Mouse (Mus musculus): ENCODE measurements around the gene Map1b. TPM values are rescaled to one million over a fixed set of nuclear protein-coding genes. Genes with fewer than 3 reads are reported as not detected.

Gene Map1b
- total and polyA plus RNA-seq, 2 experiments from 2014 or later: 34.1 to 43.6 TPM

DNA sequence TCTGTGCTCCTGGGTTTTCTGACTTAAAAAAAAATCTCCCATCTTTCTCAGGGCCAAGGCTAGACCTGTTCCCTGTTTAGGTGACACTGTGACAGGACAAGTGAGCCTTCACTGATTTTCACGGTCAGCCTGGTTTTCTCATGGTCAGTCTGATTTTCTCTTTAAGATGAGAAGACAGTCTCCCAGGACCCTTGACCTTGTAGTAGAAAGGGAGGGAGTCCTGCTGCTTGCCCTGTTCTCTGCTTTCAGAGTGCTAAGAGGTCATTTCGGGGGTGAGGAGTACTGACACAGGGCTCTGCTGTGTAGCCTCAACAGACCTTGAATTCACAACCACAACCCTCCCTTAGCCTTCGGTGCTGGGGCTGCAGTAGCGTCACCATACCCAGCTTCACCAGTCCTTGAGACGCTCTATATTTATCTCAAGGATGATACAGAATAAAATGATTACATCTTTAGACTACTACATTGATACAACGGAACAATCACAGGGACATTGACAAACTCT lies 49.5 kb downstream of the Map1b start:
- H3K36me3 ChIP-seq (replicated peaks; ENCODE audit: control insufficient read depth, insufficient read depth, low read length): 0 out of 2 replicates have a peak, but pooled peaks cover 1% of the 10 kb centered on the region
- no peak overlapping the region for H3K4me3 ChIP-seq (ENCODE audit: low read depth, low read length)
- TF ChIP-seq CTCF (IDR thresholded peaks at IDR 0.05; ENCODE audit: low read depth) (no peak), EP300 (IDR thresholded peaks at IDR 0.05; ENCODE audit: low read depth) (no peak)
- no peak overlapping the region for H3K27ac ChIP-seq (ENCODE audit: low read depth)
- H3K27me3 ChIP-seq (ENCODE audit: control insufficient read depth, insufficient read depth, low read length): no peaks in the 10 kb centered on the region
- H3K4me2 ChIP-seq (ENCODE audit: low read depth, low read length): no peak overlapping the region
- ATAC-seq (ENCODE audit: insufficient read depth, low read depth) (no peak), DNase-seq (ENCODE audit: low spot score) (no peak)
- no peaks in the 10 kb centered on the region for H3K9me3 ChIP-seq (replicated peaks; ENCODE audit: control insufficient read depth, low read length)
- 74% methylated on average over 6 of the region's 6 CpGs for WGBS
- no peak overlapping the region for H3K9ac ChIP-seq (replicated peaks; ENCODE audit: low read depth, low read length)
- H3K4me1 ChIP-seq (ENCODE audit: control insufficient read depth, insufficient read depth): no peaks in the 10 kb centered on the region

DNA sequence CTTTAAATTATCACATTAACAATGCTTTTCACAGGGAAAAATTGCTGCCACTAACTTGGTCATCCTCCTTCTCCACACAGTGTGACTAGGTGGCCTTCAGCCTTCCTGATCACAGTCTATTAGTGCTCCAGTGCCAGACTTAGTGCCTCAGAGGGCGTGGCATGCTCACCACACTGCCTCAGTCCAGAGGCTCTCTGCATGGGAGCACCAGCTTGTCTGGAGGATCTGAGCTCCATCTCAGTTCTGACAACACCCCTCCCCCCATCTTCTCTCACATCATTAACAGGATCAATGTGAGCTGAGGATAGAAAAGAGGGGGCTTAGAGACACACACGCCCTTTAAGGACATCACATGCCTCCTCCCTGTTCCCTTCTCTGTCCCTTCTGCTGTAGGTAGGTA lies 50.3 kb downstream of the Map1b start:
- 0 out of 2 replicates have a peak, but pooled peaks cover 3% of the 10 kb centered on the region for H3K36me3 ChIP-seq (replicated peaks; ENCODE audit: control insufficient read depth, insufficient read depth, low read length)
- H3K4me1 ChIP-seq (ENCODE audit: control insufficient read depth, insufficient read depth): no peaks in the 10 kb centered on the region
- no peak for DNase-seq (ENCODE audit: low spot score)
- ATAC-seq (ENCODE audit: insufficient read depth, low read depth): no peak
- no peak for TF ChIP-seq EP300 (IDR thresholded peaks at IDR 0.05; ENCODE audit: low read depth)
- H3K27me3 ChIP-seq (ENCODE audit: control insufficient read depth, insufficient read depth, low read length): no peaks in the 10 kb centered on the region
- 90% methylated on average over 2 of the region's 2 CpGs for WGBS
- no peak overlapping the region for H3K27ac ChIP-seq (ENCODE audit: low read depth)
- no peak overlapping the region for H3K9ac ChIP-seq (replicated peaks; ENCODE audit: low read depth, low read length)
- no peaks in the 10 kb centered on the region for H3K9me3 ChIP-seq (replicated peaks; ENCODE audit: control insufficient read depth, low read length)
- no peak overlapping the region for H3K4me2 ChIP-seq (ENCODE audit: low read depth, low read length)
- H3K4me3 ChIP-seq (ENCODE audit: low read depth, low read length): no peak overlapping the region

DNA sequence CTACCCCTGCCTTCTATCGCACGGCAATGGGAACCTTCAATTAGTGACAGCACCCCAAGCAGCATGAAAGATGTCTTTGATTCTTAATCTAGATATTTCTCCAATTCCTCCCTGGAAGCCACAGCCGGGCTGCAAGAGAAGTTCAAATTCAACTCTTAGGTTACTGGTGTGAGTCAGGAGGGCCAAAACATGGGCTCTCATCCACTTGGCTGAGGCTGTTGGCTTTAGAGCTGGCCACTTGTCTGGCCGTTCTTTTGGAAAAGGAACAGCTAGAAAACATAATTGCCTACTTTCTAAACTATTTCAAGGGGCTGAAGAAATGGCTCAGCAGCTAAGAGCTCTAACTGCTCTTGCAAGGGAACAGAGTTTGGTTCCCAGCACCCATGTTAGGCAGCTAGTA lies 51.8 kb downstream of the Map1b start:
- Histone ChIP-seq H3K9ac (replicated peaks; ENCODE audit: low read depth, low read length) (no peak overlapping the region), H3K4me1 (ENCODE audit: control insufficient read depth, insufficient read depth) (peaks cover 3% of the 10 kb centered on the region; the same call in 1 of the 2 replicates), H3K4me2 (ENCODE audit: low read depth, low read length) (no peak overlapping the region), H3K9me3 (replicated peaks; ENCODE audit: control insufficient read depth, low read length) (no peaks in the 10 kb centered on the region), H3K36me3 (replicated peaks; ENCODE audit: control insufficient read depth, insufficient read depth, low read length) (0 out of 2 replicates have a peak, but pooled peaks cover 3% of the 10 kb centered on the region), H3K27me3 (ENCODE audit: control insufficient read depth, insufficient read depth, low read length) (no peaks in the 10 kb centered on the region), H3K4me3 (ENCODE audit: low read depth, low read length) (no peak overlapping the region), H3K27ac (ENCODE audit: low read depth) (no peak overlapping the region)
- TF ChIP-seq EP300 (IDR thresholded peaks at IDR 0.05; ENCODE audit: low read depth) (no peak), CTCF (IDR thresholded peaks at IDR 0.05; ENCODE audit: low read depth) (no peak)
- DNase-seq (ENCODE audit: low spot score) (no peak), ATAC-seq (ENCODE audit: insufficient read depth, low read depth) (no peak)
- WGBS: 76% methylated on average over 4 of the region's 4 CpGs

DNA sequence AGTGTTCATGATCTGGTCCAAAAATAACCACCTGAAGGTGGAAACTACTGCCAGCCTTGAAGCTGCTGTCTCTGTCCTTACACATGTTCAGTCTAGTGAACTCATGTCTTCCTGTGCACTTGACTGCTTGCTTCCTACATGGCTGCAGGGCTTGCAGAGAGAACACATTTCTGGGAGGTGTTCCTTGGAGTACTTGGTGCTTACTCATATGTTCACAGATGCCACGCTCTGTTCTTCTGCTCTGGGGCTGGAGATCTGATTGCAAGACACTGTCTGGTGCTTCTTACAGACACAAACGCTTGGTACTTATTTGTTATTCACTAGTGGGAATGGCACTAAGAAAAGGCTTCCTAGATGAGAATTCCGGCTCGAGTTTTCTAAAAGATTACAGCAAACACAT lies 54.5 kb downstream of the Map1b start:
- H3K4me3 ChIP-seq (ENCODE audit: low read depth, low read length): no peak overlapping the region
- H3K27ac ChIP-seq (ENCODE audit: low read depth): no peak overlapping the region
- H3K4me2 ChIP-seq (ENCODE audit: low read depth, low read length): no peak overlapping the region
- DNase-seq (ENCODE audit: low spot score): no peak
- WGBS: 92% methylated on average over 4 of the region's 4 CpGs
- H3K4me1 ChIP-seq (ENCODE audit: control insufficient read depth, insufficient read depth): peaks cover 3% of the 10 kb centered on the region; the same call in 1 of the 2 replicates
- TF ChIP-seq CTCF (IDR thresholded peaks at IDR 0.05; ENCODE audit: low read depth) (no peak), EP300 (IDR thresholded peaks at IDR 0.05; ENCODE audit: low read depth) (no peak)
- H3K9me3 ChIP-seq (replicated peaks; ENCODE audit: control insufficient read depth, low read length): no peaks in the 10 kb centered on the region
- no peaks in the 10 kb centered on the region for H3K27me3 ChIP-seq (ENCODE audit: control insufficient read depth, insufficient read depth, low read length)
- H3K9ac ChIP-seq (replicated peaks; ENCODE audit: low read depth, low read length): no peak overlapping the region
- ATAC-seq (ENCODE audit: insufficient read depth, low read depth): no peak
- 0 out of 2 replicates have a peak, but pooled peaks cover 3% of the 10 kb centered on the region for H3K36me3 ChIP-seq (replicated peaks; ENCODE audit: control insufficient read depth, insufficient read depth, low read length)

DNA sequence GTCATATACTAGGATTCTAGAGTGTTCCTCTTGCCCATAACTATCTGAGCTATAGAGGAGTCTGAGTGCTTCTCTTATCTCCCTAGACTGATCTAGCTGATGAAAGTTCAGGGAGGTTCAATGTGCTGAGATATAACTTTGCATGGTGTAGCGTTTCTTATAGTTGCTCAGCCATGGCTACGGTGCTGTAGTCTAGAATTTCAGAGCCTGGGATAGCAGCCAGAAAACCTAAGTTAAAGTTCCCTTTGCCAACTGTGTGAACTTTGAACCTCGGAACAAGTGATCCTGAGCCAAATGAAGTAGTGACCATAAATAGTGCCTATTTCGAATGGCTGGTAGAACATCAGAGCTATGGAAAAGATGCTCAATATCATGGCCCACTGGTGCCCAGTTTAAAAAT lies 56.7 kb downstream of the Map1b start:
- H3K27ac ChIP-seq (ENCODE audit: low read depth): no peak overlapping the region
- no peak for ATAC-seq (ENCODE audit: insufficient read depth, low read depth)
- H3K4me3 ChIP-seq (ENCODE audit: low read depth, low read length): no peak overlapping the region
- DNase-seq (ENCODE audit: low spot score): no peak
- peaks cover 12% of the 10 kb centered on the region for H3K4me1 ChIP-seq (ENCODE audit: control insufficient read depth, insufficient read depth)
- H3K36me3 ChIP-seq (replicated peaks; ENCODE audit: control insufficient read depth, insufficient read depth, low read length): 0 out of 2 replicates have a peak, but pooled peaks cover 3% of the 10 kb centered on the region
- WGBS: 38% methylated on average over 4 of the region's 4 CpGs
- no peaks in the 10 kb centered on the region for H3K27me3 ChIP-seq (ENCODE audit: control insufficient read depth, insufficient read depth, low read length)
- no peaks in the 10 kb centered on the region for H3K9me3 ChIP-seq (replicated peaks; ENCODE audit: control insufficient read depth, low read length)
- TF ChIP-seq CTCF (IDR thresholded peaks at IDR 0.05; ENCODE audit: low read depth) (no peak), EP300 (IDR thresholded peaks at IDR 0.05; ENCODE audit: low read depth) (no peak)
- H3K9ac ChIP-seq (replicated peaks; ENCODE audit: low read depth, low read length): no peak overlapping the region
- no peak overlapping the region for H3K4me2 ChIP-seq (ENCODE audit: low read depth, low read length)
